Mouse (Mus musculus): ENCODE measurements around the gene Card10. TPM values are rescaled to one million over a fixed set of nuclear protein-coding genes. Genes with fewer than 3 reads are reported as not detected.

Gene Card10
- total RNA-seq, 2 experiments from 2014 or later, result 4.1 to 6.5 TPM

- no peak for DNase-seq (ENCODE audit: low spot score)
Measured at GRCm38 (mm10) chr15:78835200-78836085, 32.6 kb upstream of the Card10 start.

- no peak for DNase-seq (ENCODE audit: low spot score)
Measured at GRCm38 (mm10) chr15:78834233-78835005, 31.6 kb upstream of the Card10 start.

GRCm38 (mm10) chr15:78833582-78833981, 30.7 kb upstream of the Card10 start:
- no peak for DNase-seq (ENCODE audit: low spot score)

GRCm38 (mm10) chr15:78832701-78833123, 29.9 kb upstream of the Card10 start:
- peak; percentile 85 for DNase-seq (ENCODE audit: low spot score)

- DNase-seq (ENCODE audit: low spot score), result no peak
Measured at GRCm38 (mm10) chr15:78831720-78832657, 29.1 kb upstream of the Card10 start.

- DNase-seq (ENCODE audit: low spot score), result no peak
Measured at GRCm38 (mm10) chr15:78830742-78831719, 28.2 kb upstream of the Card10 start.

GRCm38 (mm10) chr15:78829636-78830035, 26.8 kb upstream of the Card10 start:
- no peak for DNase-seq (ENCODE audit: low spot score)

- DNase-seq (ENCODE audit: low spot score), result no peak
Measured at GRCm38 (mm10) chr15:78828315-78828714, 25.5 kb upstream of the Card10 start.

- DNase-seq (ENCODE audit: low spot score), result peak; percentile 77
Measured at GRCm38 (mm10) chr15:78826213-78827204, 23.7 kb upstream of the Card10 start.

- DNase-seq (ENCODE audit: low spot score), result no peak
Measured at GRCm38 (mm10) chr15:78816074-78816391, 13.2 kb upstream of the Card10 start.

GRCm38 (mm10) chr15:78815314-78816073, 12.7 kb upstream of the Card10 start:
- no peak for DNase-seq (ENCODE audit: low spot score)

GRCm38 (mm10) chr15:78813603-78814002, 10.8 kb upstream of the Card10 start:
- no peak for DNase-seq (ENCODE audit: low spot score)

GRCm38 (mm10) chr15:78810146-78810545, 7.3 kb upstream of the Card10 start:
- DNase-seq (ENCODE audit: low spot score), result no peak

GRCm38 (mm10) chr15:78809739-78810138, 6.9 kb upstream of the Card10 start:
- no peak for DNase-seq (ENCODE audit: low spot score)

GRCm38 (mm10) chr15:78808980-78809379, 6.1 kb upstream of the Card10 start:
- DNase-seq (ENCODE audit: low spot score), result no peak

GRCm38 (mm10) chr15:78807141-78807540, 4.3 kb upstream of the Card10 start:
- no peak for DNase-seq (ENCODE audit: low spot score)

GRCm38 (mm10) chr15:78806614-78807013, 3.8 kb upstream of the Card10 start:
- DNase-seq (ENCODE audit: low spot score), result no peak

GRCm38 (mm10) chr15:78805351-78805750, 2.5 kb upstream of the Card10 start:
- DNase-seq (ENCODE audit: low spot score), result no peak

All from gastrocnemius, adult 18-20 months (tissue).